Mouse (Mus musculus): ENCODE results near the gene Lrp5. TPM values are rescaled to one million over a fixed set of nuclear protein-coding genes. Genes with fewer than 3 reads are reported as not detected.

The Lrp5 gene
- polyA plus RNA-seq (2012; rRNA removed; ENCODE audit: low replicate concordance), result 36.8 and 59.1 TPM in 2 replicates

DNA sequence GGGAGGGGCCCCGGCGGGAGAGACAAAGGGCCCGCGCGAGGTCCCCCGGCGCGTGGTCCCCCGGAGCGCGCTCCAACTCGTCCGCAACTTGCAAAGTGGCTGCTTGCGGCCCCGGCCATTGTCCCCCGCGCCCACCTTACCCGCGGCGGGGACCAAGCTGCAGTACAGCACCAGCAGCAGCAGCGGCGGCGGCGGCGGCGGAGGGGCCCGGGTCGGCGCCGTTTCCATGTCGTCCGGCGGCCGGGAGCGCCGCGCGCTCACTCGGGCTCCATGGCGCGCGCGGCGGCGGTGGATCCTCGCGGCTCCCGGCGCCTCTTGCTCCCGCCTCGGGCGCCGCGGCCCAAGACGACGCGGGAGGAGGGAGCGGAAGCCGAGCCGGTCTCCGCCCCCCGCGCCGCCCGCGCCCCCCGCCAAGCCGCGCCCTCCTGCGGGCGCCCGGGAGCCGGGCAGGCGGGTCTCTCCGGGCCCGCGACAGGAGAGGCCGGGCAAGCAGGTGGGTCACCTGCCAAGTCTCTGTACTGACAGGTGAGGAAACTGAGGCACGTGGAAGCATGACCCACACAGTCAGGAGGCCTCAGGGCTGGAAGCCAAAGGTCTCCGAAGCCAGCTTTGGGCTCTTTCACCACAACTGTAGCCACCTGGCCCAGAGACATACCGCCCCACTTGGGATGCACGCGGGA lies at the start of gene Lrp5:
Gene Lrp5 (minus strand): TSS at position 350 of the 680 bp plus-strand sequence.

DNA sequence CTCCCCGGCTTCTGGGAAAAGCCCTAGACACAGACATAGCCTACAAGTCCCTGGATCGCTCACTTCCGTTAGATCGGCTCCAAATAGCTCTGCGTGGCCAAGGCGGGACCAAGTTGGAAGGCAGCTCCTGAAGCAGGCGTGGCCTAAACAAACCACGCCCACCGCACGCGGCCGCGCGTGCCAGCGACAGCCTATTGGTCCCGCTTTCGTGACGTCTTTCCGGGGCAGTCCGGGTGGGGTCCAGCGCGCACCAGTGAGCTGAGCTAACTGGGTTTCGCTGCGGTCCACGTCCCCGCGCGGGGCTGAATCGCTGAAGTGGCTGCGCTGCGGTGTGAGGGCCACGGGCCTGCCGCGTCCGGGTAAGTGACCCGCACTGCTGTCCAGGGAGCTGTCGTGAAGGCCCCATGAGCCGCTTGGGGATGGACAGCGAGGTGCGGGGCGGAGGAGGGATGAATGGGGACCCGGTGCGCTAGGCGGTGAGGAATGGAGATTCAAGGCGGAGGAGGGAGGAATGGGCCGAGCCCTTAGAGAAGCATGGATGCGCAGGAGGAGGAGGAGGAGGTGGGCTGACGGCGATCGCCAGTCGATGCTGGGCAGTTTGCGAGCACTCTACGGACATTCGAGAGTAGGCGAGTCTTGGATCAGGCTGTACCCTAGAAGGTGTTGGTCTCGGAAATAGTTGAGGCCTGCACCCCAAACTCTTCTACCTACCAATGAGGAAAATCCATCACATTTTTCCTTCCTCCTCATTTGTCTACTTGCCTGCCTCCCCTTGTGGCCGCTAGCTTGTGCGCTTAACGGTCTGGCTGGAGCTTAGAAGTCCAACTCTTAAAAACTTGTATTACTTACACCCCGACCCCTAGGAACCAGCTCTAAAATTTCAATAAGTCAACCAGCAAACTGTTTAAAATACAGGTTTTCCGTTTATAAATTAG lies 22.0 kb upstream of the Lrp5 start, which contains the start of gene 1810055G02Rik:
Gene 1810055G02Rik (plus strand): TSS at position 216 of the 935 bp plus-strand sequence.

DNA sequence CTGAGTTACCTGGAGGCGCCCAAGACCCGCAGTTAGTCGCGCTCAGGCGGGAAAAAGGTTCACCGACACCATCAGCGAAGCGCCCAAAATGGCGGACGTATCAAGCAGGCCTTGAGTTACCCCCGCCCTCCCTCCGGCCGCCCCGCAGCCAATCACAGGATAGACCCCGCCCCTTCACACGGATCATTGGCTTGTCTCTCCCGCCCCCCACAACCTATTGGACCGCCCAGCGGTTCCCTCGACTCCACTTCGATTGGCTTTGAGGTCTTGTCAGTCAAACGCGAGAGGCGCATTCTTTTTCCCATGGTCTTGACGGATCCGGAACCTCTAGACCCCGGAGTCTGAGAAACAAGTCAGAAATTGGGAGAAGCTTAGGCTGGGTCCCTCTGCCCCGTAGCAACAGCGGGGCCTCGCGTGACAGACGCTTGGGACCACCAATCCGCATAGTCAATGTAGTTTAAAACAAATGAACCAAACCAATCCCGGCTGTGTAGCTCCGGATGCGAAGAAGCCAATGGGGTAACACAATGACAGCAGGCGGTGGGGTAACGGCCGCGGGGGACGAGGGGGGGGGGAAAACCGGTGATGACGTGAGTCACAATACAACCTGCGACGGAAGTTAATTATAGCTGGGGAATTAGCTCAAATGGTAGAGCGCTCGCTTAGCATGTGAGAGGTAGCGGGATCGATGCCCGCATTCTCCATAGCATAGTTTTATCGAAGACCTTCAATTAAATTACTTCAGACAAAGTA lies 110.6 kb downstream of the Lrp5 start, which contains the start of gene Ppp6r3:
Gene Ppp6r3 (minus strand): TSS at position 118 of the 753 bp plus-strand sequence.

Other genes with a start within 250 kb of the Lrp5 start
- gene Ppp6r3, start 110.8 kb downstream of the Lrp5 start, polyA plus RNA-seq (2012; rRNA removed; ENCODE audit: low replicate concordance), result 38.6 and 68.7 TPM in 2 replicates
- 49.9 and 71.9 TPM in 2 replicates for gene 1810055G02Rik, start 21.7 kb upstream of the Lrp5 start, polyA plus RNA-seq (2012; rRNA removed; ENCODE audit: low replicate concordance)
- 16.4 and 22.3 TPM in 2 replicates for gene Kmt5b, start 80.9 kb upstream of the Lrp5 start, polyA plus RNA-seq (2012; rRNA removed; ENCODE audit: low replicate concordance)
- 12.1 and 35.7 TPM in 2 replicates for gene Chka, start 165.2 kb upstream of the Lrp5 start, polyA plus RNA-seq (2012; rRNA removed; ENCODE audit: low replicate concordance)
- 152 and 212 TPM in 2 replicates for gene Tcirg1, start 220.6 kb upstream of the Lrp5 start, polyA plus RNA-seq (2012; rRNA removed; ENCODE audit: low replicate concordance)
- gene Ndufs8, start 226.2 kb upstream of the Lrp5 start, polyA plus RNA-seq (2012; rRNA removed; ENCODE audit: low replicate concordance), result 277 and 311 TPM in 2 replicates
- 11.6 and 18.9 TPM in 2 replicates for gene Aldh3b1, start 243.2 kb upstream of the Lrp5 start, polyA plus RNA-seq (2012; rRNA removed; ENCODE audit: low replicate concordance)
- 165 and 222 TPM in 2 replicates for gene Unc93b1, start 248.6 kb upstream of the Lrp5 start, polyA plus RNA-seq (2012; rRNA removed; ENCODE audit: low replicate concordance)

Data from subcutaneous adipose tissue, adult 2 months (tissue).